Mouse (Mus musculus) forebrain, embryonic 13.5 days (tissue): ENCODE results near the gene Itgae. TPM values are rescaled to one million over a fixed set of nuclear protein-coding genes. Genes with fewer than 3 reads are reported as not detected.

Source experiments
- ATAC-seq: fragments of 200-750 bp; cut with Nextera tagmentation; 2 replicates; pipeline ENCODE4 v1.8.0; 2017
- H3K27ac ChIP-seq: fragments of 300-500 bp; sonication (generic); 2 replicates; pipeline ENCODE4 v1.5.1; 2015; ENCODE audit warnings: inconsistent platforms, mild to moderate bottlenecking, moderate library complexity
- H3K27me3 ChIP-seq: fragments of 300-500 bp; sonication (generic); 2 replicates; pipeline ENCODE4 v1.6.1; 2015; ENCODE audit warnings: mild to moderate bottlenecking, inconsistent platforms
- H3K36me3 ChIP-seq: fragments of 300-500 bp; sonication (generic); 2 replicates; pipeline ENCODE4 v1.6.1; 2015; ENCODE audit warnings: mild to moderate bottlenecking, inconsistent platforms; ENCODE audit not compliant: poor library complexity, severe bottlenecking
- H3K4me1 ChIP-seq: fragments of 300-500 bp; sonication (generic); 2 replicates; pipeline ENCODE4 v1.6.1; 2015; ENCODE audit warnings: inconsistent platforms
- H3K4me2 ChIP-seq: fragments of 300-500 bp; sonication (generic); 2 replicates; pipeline ENCODE4 v1.6.1; 2015; ENCODE audit warnings: inconsistent platforms, mild to moderate bottlenecking, moderate library complexity
- H3K4me3 ChIP-seq: fragments of 300-500 bp; sonication (generic); 2 replicates; pipeline ENCODE4 v1.5.1; 2015; ENCODE audit warnings: mild to moderate bottlenecking, inconsistent platforms
- H3K9ac ChIP-seq: fragments of 300-500 bp; sonication (generic); 2 replicates; pipeline ENCODE4 v1.6.1; 2015; ENCODE audit warnings: mild to moderate bottlenecking, inconsistent platforms
- H3K9me3 ChIP-seq: fragments of 300-500 bp; sonication (generic); replicated peaks from 2 replicates; pipeline ENCODE4 v1.6.1; 2016; ENCODE audit warnings: inconsistent platforms
- WGBS: fragments of 180-500 bp; shearing (Covaris S2); methylation state at CpG from one replicate; pipeline ENCODE4 v1.1.7; 2015; 5-methylcytosine and 5-hydroxymethylcytosine counted together
- polyA plus RNA-seq: library from polyadenylated mRNA; unstranded; fragments of >200 nt; fragmentation: Nextera tagmentation; extraction: Ambion mirVana; gene quantifications from 2 replicates; pipeline ENCODE4 v1.2.1, GENCODE M21; 2015

Gene Itgae
- polyA plus RNA-seq, 1 experiment from 2014 or later, result 0.27 TPM

- Histone ChIP-seq H3K9me3 (no peaks in the 10 kb centered on the region), H3K27ac (no peak overlapping the region), H3K36me3 (peaks cover 90% of the 10 kb centered on the region), H3K27me3 (no peaks in the 10 kb centered on the region), H3K4me2 (no peak overlapping the region), H3K4me3 (no peak overlapping the region), H3K9ac (no peak overlapping the region), H3K4me1 (no peaks in the 10 kb centered on the region)
- ATAC-seq, result no peak
- WGBS, result 61% methylated on average over 4 of the region's 4 CpGs
These were observed 13.7 kb upstream of the Itgae start for GRCm38 (mm10) chr11:73076733-73077132.

GRCm38 (mm10) chr11:73077211-73077720, 13.1 kb upstream of the Itgae start:
- H3K27me3 ChIP-seq, result no peaks in the 10 kb centered on the region
- no peak overlapping the region for H3K4me2 ChIP-seq
- H3K27ac ChIP-seq, result no peak overlapping the region
- no peaks in the 10 kb centered on the region for H3K9me3 ChIP-seq
- H3K36me3 ChIP-seq, result peaks cover 95% of the 10 kb centered on the region
- 83% methylated on average over 6 of the region's 6 CpGs for WGBS
- no peak for ATAC-seq
- no peaks in the 10 kb centered on the region for H3K4me1 ChIP-seq
- no peak overlapping the region for H3K9ac ChIP-seq
- no peak overlapping the region for H3K4me3 ChIP-seq

- H3K9ac ChIP-seq, result no peak overlapping the region
These were observed 11.8 kb upstream of the Itgae start for GRCm38 (mm10) chr11:73078615-73079014.

GRCm38 (mm10) chr11:73080306-73080705, 10.1 kb upstream of the Itgae start:
- Histone ChIP-seq H3K4me1 (peaks cover 13% of the 10 kb centered on the region), H3K27me3 (no peaks in the 10 kb centered on the region), H3K4me3 (no peak overlapping the region), H3K4me2 (no peak overlapping the region), H3K36me3 (peaks cover 82% of the 10 kb centered on the region), H3K9ac (no peak overlapping the region), H3K27ac (no peak overlapping the region), H3K9me3 (no peaks in the 10 kb centered on the region)
- WGBS, result 93% methylated on average over 3 of the region's 3 CpGs
- no peak for ATAC-seq

More at GRCm38 (mm10) chr11:73078615-73079014, 11.8 kb upstream of the Itgae start:
- Histone ChIP-seq H3K4me2 (no peak overlapping the region), H3K9me3 (no peaks in the 10 kb centered on the region), H3K27ac (no peak overlapping the region), H3K4me1 (no peaks in the 10 kb centered on the region), H3K27me3 (no peaks in the 10 kb centered on the region), H3K36me3 (peaks cover 90% of the 10 kb centered on the region), H3K4me3 (no peak overlapping the region)
- ATAC-seq, result no peak
- WGBS, result 96% methylated on average over 8 of the region's 8 CpGs

GRCm38 (mm10) chr11:73084303-73084702, 6.1 kb upstream of the Itgae start:
- Histone ChIP-seq H3K4me3 (no peak overlapping the region), H3K36me3 (peaks cover 50% of the 10 kb centered on the region), H3K27me3 (no peaks in the 10 kb centered on the region), H3K9ac (0 out of 2 replicates have a peak overlapping the region, but pooled peaks have one; percentile 21), H3K4me1 (peaks cover 22% of the 10 kb centered on the region), H3K4me2 (no peak overlapping the region), H3K9me3 (no peaks in the 10 kb centered on the region), H3K27ac (peak overlapping the region; percentile 80)
- 83% methylated on average over 6 of the region's 6 CpGs for WGBS
- ATAC-seq, result no peak

GRCm38 (mm10) chr11:73084804-73085231, 5.6 kb upstream of the Itgae start:
- 0 out of 2 replicates have a peak overlapping the region, but pooled peaks have one; percentile 21 for H3K9ac ChIP-seq
- no peaks in the 10 kb centered on the region for H3K9me3 ChIP-seq
- no peaks in the 10 kb centered on the region for H3K27me3 ChIP-seq
- peak; percentile 72 for ATAC-seq
- peaks cover 22% of the 10 kb centered on the region for H3K4me1 ChIP-seq
- H3K27ac ChIP-seq, result peak overlapping the region; percentile 80
- no peak overlapping the region for H3K4me3 ChIP-seq
- no peak overlapping the region for H3K4me2 ChIP-seq
- 57% methylated on average over 10 of the region's 10 CpGs for WGBS
- H3K36me3 ChIP-seq, result peaks cover 44% of the 10 kb centered on the region

GRCm38 (mm10) chr11:73085391-73085790, 5.0 kb upstream of the Itgae start:
- H3K27ac ChIP-seq, result peak overlapping the region; percentile 80
- H3K4me2 ChIP-seq, result no peak overlapping the region
- peaks cover 40% of the 10 kb centered on the region for H3K36me3 ChIP-seq
- no peak overlapping the region for H3K4me3 ChIP-seq
- no peaks in the 10 kb centered on the region for H3K27me3 ChIP-seq
- WGBS, result 83% methylated on average over 7 of the region's 7 CpGs
- no peaks in the 10 kb centered on the region for H3K9me3 ChIP-seq
- no peak for ATAC-seq
- no peak overlapping the region for H3K9ac ChIP-seq
- peaks cover 22% of the 10 kb centered on the region for H3K4me1 ChIP-seq

GRCm38 (mm10) chr11:73087700-73088480, 2.5 kb upstream of the Itgae start:
- no peak for ATAC-seq
- WGBS, result 57% methylated on average over 6 of the region's 6 CpGs
- Histone ChIP-seq H3K4me2 (no peak overlapping the region), H3K4me3 (no peak overlapping the region), H3K27ac (no peak overlapping the region), H3K4me1 (peaks cover 22% of the 10 kb centered on the region), H3K9me3 (no peaks in the 10 kb centered on the region), H3K9ac (no peak overlapping the region), H3K27me3 (no peaks in the 10 kb centered on the region), H3K36me3 (peaks cover 16% of the 10 kb centered on the region; the same call in 1 of the 2 replicates)

- Histone ChIP-seq H3K27me3 (no peaks in the 10 kb centered on the region), H3K9me3 (no peaks in the 10 kb centered on the region), H3K27ac (no peak overlapping the region), H3K4me1 (peaks cover 5% of the 10 kb centered on the region; the same call in 1 of the 2 replicates), H3K36me3 (0 out of 2 replicates have a peak, but pooled peaks cover 4% of the 10 kb centered on the region), H3K4me2 (no peak overlapping the region), H3K4me3 (no peak overlapping the region), H3K9ac (no peak overlapping the region)
- no peak for ATAC-seq
- 85% methylated on average over 2 of the region's 2 CpGs for WGBS
These were observed 443 bp downstream of the Itgae start for GRCm38 (mm10) chr11:73090826-73091225.

- H3K4me3 ChIP-seq, result no peak overlapping the region
- no peaks in the 10 kb centered on the region for H3K9me3 ChIP-seq
- no peak for ATAC-seq
- H3K27me3 ChIP-seq, result no peaks in the 10 kb centered on the region
- 0 out of 2 replicates have a peak, but pooled peaks cover under 1% of the 10 kb centered on the region for H3K36me3 ChIP-seq
- no peak overlapping the region for H3K9ac ChIP-seq
- 79% methylated on average over 4 of the region's 4 CpGs for WGBS
- no peak overlapping the region for H3K4me2 ChIP-seq
- H3K4me1 ChIP-seq, result peaks cover 5% of the 10 kb centered on the region; the same call in 1 of the 2 replicates
- no peak overlapping the region for H3K27ac ChIP-seq
These were observed 1.7 kb downstream of the Itgae start for GRCm38 (mm10) chr11:73092057-73092456.

GRCm38 (mm10) chr11:73092877-73093276, 2.5 kb downstream of the Itgae start:
- no peak overlapping the region for H3K27ac ChIP-seq

GRCm38 (mm10) chr11:73094231-73094995, 4.0 kb downstream of the Itgae start:
- Histone ChIP-seq H3K36me3 (no peaks in the 10 kb centered on the region), H3K4me2 (no peak overlapping the region), H3K27ac (no peak overlapping the region), H3K9ac (no peak overlapping the region), H3K9me3 (no peaks in the 10 kb centered on the region), H3K4me1 (no peaks in the 10 kb centered on the region), H3K4me3 (no peak overlapping the region), H3K27me3 (no peaks in the 10 kb centered on the region)
- WGBS, result 85% methylated on average over 11 of the region's 11 CpGs
- ATAC-seq, result no peak

More at GRCm38 (mm10) chr11:73092877-73093276, 2.5 kb downstream of the Itgae start:
- Histone ChIP-seq H3K9ac (no peak overlapping the region), H3K4me1 (peaks cover 3% of the 10 kb centered on the region; the same call in 1 of the 2 replicates), H3K4me2 (no peak overlapping the region), H3K9me3 (no peaks in the 10 kb centered on the region), H3K27me3 (no peaks in the 10 kb centered on the region), H3K36me3 (no peaks in the 10 kb centered on the region), H3K4me3 (no peak overlapping the region)
- WGBS, result 83% methylated on average over 7 of the region's 7 CpGs
- ATAC-seq, result no peak
